Mouse (Mus musculus): ENCODE measurements around the gene Rnf227. TPM values are rescaled to one million over a fixed set of nuclear protein-coding genes. Genes with fewer than 3 reads are reported as not detected.
"Not testable (repeated sequence)": the region's sequence is repeated elsewhere in the genome, so short reads cannot be mapped to it uniquely, and the experiment has no call there.

Gene Rnf227
- polyA plus RNA-seq (2015; fragmentation: Nextera tagmentation; extraction: Ambion mirVana), result 24.7 and 26.4 TPM in 2 replicates

DNA sequence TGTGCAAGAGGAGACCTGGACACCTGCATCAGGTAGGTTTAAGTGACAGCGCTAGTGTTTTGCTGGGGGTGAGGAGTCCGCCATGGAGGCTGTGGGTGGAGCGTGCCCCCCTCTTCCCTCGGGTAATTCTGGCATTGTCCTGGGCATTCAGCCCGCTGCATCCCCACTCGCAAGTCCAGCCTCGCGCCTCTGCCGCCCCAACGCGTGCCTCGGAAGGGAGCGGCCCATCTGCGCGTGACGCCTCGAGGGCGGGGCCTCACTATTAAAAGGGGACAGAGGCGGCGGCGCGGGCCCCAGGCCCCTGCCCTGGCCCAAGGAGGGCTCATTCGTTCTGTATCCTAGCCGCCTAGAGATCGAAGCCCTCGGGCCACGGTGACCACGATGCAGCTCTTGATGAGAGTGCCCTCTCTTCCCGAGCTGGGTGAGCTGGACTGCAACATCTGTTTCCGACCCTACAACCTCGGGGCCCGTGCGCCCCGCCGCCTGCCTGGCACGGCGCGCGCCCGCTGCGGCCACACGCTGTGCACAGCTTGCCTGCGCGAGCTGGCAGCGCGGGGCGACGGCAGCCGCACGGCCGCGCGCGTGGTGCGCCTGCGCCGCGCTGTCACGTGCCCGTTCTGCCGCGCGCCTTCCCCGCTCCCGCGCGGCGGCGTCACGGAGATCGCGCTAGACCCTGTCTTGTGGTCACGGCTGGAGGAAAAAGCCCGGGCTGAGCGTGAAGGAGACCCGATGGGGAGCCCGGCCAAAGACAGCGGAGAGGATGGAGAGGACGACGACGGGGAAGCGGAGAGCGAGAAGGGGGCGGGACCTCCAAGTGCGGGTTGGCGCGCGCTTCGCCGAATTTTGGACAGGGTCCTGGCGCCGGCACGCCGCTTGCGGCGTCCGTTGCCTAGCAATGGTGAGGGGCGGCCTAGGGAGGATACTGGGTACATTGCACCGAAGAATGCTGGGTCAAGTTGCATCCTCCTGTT is at the start of gene Rnf227:
Rnf227 (plus strand) TSS at position 301 of the 971 bp plus-strand sequence.
- Histone ChIP-seq H3K9ac (peak within 1 kb of the TSS; percentile 83), H3K36me3 (peaks cover 29% of the 10 kb centered on the region), H3K27ac (peak within 1 kb of the TSS; percentile 94), H3K4me1 (peaks cover 18% of the 10 kb centered on the region), H3K4me3 (peak within 1 kb of the TSS; percentile 63), H3K9me3 (no peaks in the 10 kb centered on the region), H3K27me3 (no peaks in the 10 kb centered on the region), H3K4me2 (peak within 1 kb of the TSS; percentile 82)
- ATAC-seq (ENCODE audit: insufficient number of reproducible peaks, insufficient read depth, low FRiP score, low TSS enrichment, low read depth), result peak; percentile 86
- under 1% methylated on average over 99 of the region's 99 CpGs for WGBS

DNA sequence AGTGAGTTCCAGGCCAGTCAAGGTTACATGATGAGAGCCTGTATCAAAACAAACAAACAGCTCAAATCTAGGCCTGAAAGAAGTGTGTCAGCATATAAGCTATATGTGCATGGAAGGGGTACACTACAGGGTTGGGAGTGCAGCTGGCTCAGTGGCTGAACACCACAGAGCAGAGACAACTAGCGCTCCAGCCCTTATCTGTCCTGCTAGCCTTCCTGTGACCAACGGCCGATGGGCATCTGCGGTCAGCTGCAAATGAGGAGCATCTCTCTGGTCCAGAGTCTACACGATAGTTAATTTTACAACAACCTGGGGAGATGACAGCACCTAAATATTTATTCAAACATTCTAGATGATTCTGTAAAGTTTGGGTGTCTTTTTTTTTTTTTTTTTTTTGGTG is 49.1 kb upstream of the Rnf227 start:
- Histone ChIP-seq H3K36me3 (peaks cover 4% of the 10 kb centered on the region; the same call in 1 of the 2 replicates), H3K4me1 (no peaks in the 10 kb centered on the region), H3K9me3 (no peaks in the 10 kb centered on the region), H3K9ac (no peak overlapping the region), H3K27me3 (no peaks in the 10 kb centered on the region), H3K4me3 (no peak overlapping the region), H3K27ac (no peak overlapping the region), H3K4me2 (no peak overlapping the region)
- ATAC-seq (ENCODE audit: insufficient number of reproducible peaks, insufficient read depth, low FRiP score, low TSS enrichment, low read depth), result no peak
- WGBS, result 92% methylated on average over 5 of the region's 5 CpGs

DNA sequence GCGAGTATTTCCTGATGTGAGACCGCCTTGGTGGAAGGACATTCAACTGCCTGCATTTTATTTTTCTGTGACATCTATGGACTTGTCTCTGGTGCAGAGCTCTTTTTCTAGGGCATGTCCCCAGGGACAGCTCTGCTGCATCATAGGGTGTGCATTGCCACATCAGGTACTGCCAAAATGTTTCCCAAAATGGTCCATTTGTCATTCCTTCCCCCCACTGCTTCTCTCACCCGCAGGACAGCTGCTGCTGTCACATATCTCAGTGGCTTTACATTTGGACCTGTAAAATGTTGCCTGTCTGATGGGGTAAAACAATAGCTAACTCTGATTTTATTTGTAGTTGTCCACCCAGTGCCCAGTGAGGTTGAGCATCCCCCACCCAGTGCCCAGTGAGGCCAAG is 45.0 kb upstream of the Rnf227 start:
- Histone ChIP-seq H3K4me3 (no peak overlapping the region), H3K36me3 (peaks cover 34% of the 10 kb centered on the region), H3K27ac (no peak overlapping the region), H3K4me2 (no peak overlapping the region), H3K27me3 (no peaks in the 10 kb centered on the region), H3K9me3 (no peaks in the 10 kb centered on the region), H3K9ac (no peak overlapping the region), H3K4me1 (no peaks in the 10 kb centered on the region)
- WGBS, result 84% methylated on average over 3 of the region's 3 CpGs
- no peak for ATAC-seq (ENCODE audit: insufficient number of reproducible peaks, insufficient read depth, low FRiP score, low TSS enrichment, low read depth)

DNA sequence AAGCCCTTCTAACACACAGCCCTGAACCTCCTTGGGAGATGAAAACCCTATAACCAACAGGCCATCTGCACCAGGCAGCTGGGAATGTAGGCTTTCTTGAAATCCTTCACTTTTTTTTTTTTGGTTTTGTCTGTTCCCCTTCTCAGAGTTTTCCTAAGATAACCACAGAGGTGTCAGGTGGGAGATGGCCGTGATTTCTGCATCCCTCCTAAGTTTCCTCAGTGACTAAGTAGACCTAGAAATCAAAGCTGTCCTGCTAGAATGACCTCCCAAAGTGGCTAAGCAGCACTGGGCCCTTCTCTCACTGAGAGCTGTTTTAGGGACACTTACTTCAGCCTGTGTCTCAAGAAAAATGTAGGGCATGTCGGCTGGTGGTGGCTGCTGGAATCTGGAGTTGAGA is 42.5 kb upstream of the Rnf227 start:
- Histone ChIP-seq H3K9me3 (no peaks in the 10 kb centered on the region), H3K4me1 (no peaks in the 10 kb centered on the region), H3K36me3 (peaks cover 54% of the 10 kb centered on the region), H3K4me3 (no peak overlapping the region), H3K9ac (no peak overlapping the region), H3K4me2 (no peak overlapping the region), H3K27ac (no peak overlapping the region), H3K27me3 (no peaks in the 10 kb centered on the region)
- 88% methylated on average over 2 of the region's 2 CpGs for WGBS
- no peak for ATAC-seq (ENCODE audit: insufficient number of reproducible peaks, insufficient read depth, low FRiP score, low TSS enrichment, low read depth)

DNA sequence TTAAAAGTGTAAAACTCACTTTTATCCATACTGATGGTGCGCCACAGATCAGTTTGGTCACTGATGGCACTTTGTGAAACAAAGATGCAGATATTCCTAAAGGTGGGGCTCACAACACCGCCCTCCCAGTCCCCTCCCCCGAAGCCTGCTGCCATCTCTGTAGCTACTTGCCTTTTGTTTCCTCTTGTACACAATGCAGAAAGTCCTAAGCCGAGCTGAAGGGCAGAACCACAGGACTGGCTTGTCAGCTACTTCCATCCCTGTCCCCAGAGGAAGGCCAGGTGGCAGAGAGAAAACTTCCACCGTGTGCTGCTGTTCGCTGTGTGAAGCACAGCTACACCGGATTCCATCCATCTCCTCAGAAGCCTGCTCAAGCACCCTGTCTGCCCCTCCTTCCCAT is 42.0 kb upstream of the Rnf227 start:
- no peaks in the 10 kb centered on the region for H3K9me3 ChIP-seq
- no peak overlapping the region for H3K9ac ChIP-seq
- 77% methylated on average over 7 of the region's 7 CpGs for WGBS
- H3K27me3 ChIP-seq, result no peaks in the 10 kb centered on the region
- H3K27ac ChIP-seq, result no peak overlapping the region
- H3K4me3 ChIP-seq, result no peak overlapping the region
- no peaks in the 10 kb centered on the region for H3K4me1 ChIP-seq
- no peak for ATAC-seq (ENCODE audit: insufficient number of reproducible peaks, insufficient read depth, low FRiP score, low TSS enrichment, low read depth)
- no peak overlapping the region for H3K4me2 ChIP-seq
- H3K36me3 ChIP-seq, result peaks cover 58% of the 10 kb centered on the region

DNA sequence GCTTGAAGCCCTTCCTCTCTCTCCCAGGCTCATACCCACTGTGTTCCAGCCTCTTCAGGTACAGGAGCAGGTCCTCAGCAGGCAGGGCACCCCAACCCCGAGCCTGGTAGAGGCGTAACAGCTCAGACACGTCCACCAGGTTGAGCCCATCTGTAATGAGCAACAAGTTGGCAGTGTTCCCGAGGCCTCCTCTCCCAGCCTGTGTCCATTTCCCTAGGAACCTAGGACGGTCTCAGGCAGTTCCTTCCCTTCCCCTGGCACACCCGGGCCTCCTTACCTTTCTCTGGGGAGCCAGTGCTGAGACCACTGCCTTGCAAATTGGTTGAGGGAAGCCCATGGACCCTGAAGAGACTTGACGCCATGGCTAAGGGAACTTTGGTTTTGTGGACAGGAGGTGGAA is 37.4 kb upstream of the Rnf227 start:
- Histone ChIP-seq H3K9me3 (no peaks in the 10 kb centered on the region), H3K36me3 (peaks cover 90% of the 10 kb centered on the region), H3K27ac (no peak overlapping the region), H3K27me3 (no peaks in the 10 kb centered on the region), H3K4me1 (no peaks in the 10 kb centered on the region), H3K4me3 (no peak overlapping the region), H3K9ac (no peak overlapping the region), H3K4me2 (no peak overlapping the region)
- WGBS, result 82% methylated on average over 7 of the region's 7 CpGs
- ATAC-seq (ENCODE audit: insufficient number of reproducible peaks, insufficient read depth, low FRiP score, low TSS enrichment, low read depth), result no peak

DNA sequence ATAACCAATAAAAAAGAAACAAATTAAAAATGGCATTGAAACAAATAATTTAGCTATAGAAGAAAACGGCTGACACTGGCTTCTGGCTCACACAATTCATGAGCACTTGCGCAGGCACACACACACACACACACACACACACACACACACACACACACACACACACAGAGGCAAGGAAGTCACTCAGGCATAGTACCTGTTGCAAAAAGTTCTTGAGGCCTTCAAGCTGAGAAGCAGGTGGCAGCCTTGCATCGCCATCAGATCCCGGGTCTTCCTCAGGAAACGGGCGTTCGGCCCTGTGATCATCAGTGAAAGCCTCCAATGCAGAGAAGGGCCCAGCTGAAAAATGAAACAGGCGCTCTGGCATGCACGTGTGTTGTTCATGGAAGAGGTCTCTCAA is 35.0 kb upstream of the Rnf227 start:
- WGBS, result 91% methylated on average over 9 of the region's 9 CpGs
- Histone ChIP-seq H3K9me3 (no peaks in the 10 kb centered on the region), H3K36me3 (peaks cover 92% of the 10 kb centered on the region), H3K4me3 (no peak overlapping the region), H3K9ac (no peak overlapping the region), H3K27me3 (no peaks in the 10 kb centered on the region), H3K27ac (no peak overlapping the region), H3K4me2 (no peak overlapping the region), H3K4me1 (no peaks in the 10 kb centered on the region)
- ATAC-seq (ENCODE audit: insufficient number of reproducible peaks, insufficient read depth, low FRiP score, low TSS enrichment, low read depth), result no peak

DNA sequence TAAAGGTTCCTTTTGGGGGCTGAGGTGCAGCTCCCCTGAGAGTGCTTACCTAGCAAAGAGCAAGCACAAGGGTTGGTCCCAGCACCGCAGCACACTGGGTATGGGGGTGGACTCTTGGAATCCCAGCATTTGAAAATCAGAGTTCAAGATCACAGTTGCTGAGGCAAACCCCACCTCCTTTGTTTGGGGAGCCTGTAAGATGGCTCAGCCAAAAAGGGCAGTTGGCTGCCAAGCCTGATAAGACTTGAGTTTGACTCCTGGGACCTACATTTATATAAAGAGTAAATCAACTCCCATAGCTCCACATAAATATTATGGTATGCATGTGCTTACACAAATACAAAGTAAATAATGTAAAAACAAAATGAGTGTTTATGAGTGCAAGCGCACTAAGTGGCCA is 34.2 kb upstream of the Rnf227 start:
- H3K9me3 ChIP-seq, result no peaks in the 10 kb centered on the region
- H3K9ac ChIP-seq, result no peak overlapping the region
- H3K36me3 ChIP-seq, result peaks cover 96% of the 10 kb centered on the region
- no peak for ATAC-seq (ENCODE audit: insufficient number of reproducible peaks, insufficient read depth, low FRiP score, low TSS enrichment, low read depth)
- H3K4me1 ChIP-seq, result no peaks in the 10 kb centered on the region
- H3K4me3 ChIP-seq, result no peak overlapping the region
- no peak overlapping the region for H3K27ac ChIP-seq
- 96% methylated on average over 2 of the region's 2 CpGs for WGBS
- no peak overlapping the region for H3K4me2 ChIP-seq
- no peaks in the 10 kb centered on the region for H3K27me3 ChIP-seq

DNA sequence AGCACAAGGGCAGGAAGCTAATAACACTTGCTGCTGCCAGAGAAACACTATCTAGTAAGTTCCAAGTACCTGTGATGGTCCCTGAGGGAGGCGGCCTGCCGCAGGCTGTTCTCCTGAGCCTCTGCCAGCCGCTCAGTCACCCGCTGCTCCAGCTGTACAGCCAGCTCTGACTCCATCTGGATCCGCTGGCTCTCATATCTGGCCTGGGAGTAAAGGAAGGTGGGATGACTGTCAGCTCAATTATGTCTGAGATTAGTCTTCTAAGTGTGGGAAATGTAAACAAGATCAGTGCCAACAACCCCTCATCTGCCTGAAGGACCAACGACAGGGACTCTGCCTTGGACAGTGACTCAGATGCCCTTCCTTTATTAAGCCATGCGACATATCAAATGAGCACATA is 29.0 kb upstream of the Rnf227 start:
- peaks cover 89% of the 10 kb centered on the region for H3K36me3 ChIP-seq
- H3K9me3 ChIP-seq, result no peaks in the 10 kb centered on the region
- no peaks in the 10 kb centered on the region for H3K27me3 ChIP-seq
- H3K4me3 ChIP-seq, result no peak overlapping the region
- H3K9ac ChIP-seq, result no peak overlapping the region
- ATAC-seq (ENCODE audit: insufficient number of reproducible peaks, insufficient read depth, low FRiP score, low TSS enrichment, low read depth), result no peak
- no peaks in the 10 kb centered on the region for H3K4me1 ChIP-seq
- no peak overlapping the region for H3K4me2 ChIP-seq
- WGBS, result 78% methylated on average over 7 of the region's 7 CpGs
- H3K27ac ChIP-seq, result no peak overlapping the region

DNA sequence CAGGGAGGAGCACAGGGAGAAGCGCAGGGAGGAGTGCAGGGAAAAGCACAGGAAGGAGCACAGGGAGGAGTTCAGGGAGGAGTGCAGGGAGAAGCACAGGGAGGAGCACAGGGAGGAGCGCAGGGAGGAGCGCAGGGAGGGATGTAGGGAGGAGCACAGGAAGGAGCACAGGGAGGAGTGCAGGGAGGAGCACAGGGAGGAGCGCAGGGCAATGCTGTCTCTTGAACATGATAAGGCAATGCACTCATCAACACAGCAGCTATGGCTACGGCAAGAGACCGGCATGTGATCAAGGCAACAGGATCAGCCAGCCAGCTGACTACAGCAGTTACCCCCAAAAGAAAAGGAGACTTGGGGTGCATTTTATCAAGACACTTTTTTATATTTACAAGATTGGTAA is 23.9 kb upstream of the Rnf227 start:
- Histone ChIP-seq H3K9ac (no peak overlapping the region), H3K4me1 (no peaks in the 10 kb centered on the region), H3K36me3 (peaks cover 86% of the 10 kb centered on the region), H3K9me3 (no peaks in the 10 kb centered on the region), H3K27ac (no peak overlapping the region), H3K4me3 (no peak overlapping the region), H3K27me3 (no peaks in the 10 kb centered on the region), H3K4me2 (no peak overlapping the region)
- 100% methylated on average over 6 of the region's 6 CpGs for WGBS
- no peak for ATAC-seq (ENCODE audit: insufficient number of reproducible peaks, insufficient read depth, low FRiP score, low TSS enrichment, low read depth)

DNA sequence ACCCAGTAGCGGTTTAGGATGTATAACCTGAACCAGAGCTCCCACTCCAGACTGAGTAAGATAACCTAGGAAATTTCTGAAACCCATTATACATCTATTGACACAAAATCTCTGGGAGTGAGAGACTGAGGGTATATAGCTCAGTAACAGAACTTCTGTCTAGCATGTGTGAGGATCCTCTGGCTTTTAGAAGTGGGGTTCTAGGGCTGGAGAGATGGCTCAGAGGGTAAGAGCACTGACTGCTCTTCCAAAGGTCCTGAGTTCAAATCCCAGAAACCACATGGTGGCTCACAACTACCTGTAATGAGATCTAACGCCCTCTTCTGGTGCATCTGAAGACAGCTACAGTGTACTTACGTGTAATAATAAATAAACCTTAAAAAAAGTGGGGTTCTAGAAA is 22.3 kb upstream of the Rnf227 start:
- H3K27me3 ChIP-seq; H3K4me2 ChIP-seq; H3K9me3 ChIP-seq; H3K9ac ChIP-seq; H3K27ac ChIP-seq; H3K4me3 ChIP-seq; ATAC-seq (ENCODE audit: insufficient number of reproducible peaks, insufficient read depth, low FRiP score, low TSS enrichment, low read depth): not testable (repeated sequence)
- peaks cover 74% of the 10 kb centered on the region for H3K36me3 ChIP-seq
- WGBS, result 90% methylated on average over 3 of the region's 3 CpGs
- H3K4me1 ChIP-seq, result peaks cover 15% of the 10 kb centered on the region

DNA sequence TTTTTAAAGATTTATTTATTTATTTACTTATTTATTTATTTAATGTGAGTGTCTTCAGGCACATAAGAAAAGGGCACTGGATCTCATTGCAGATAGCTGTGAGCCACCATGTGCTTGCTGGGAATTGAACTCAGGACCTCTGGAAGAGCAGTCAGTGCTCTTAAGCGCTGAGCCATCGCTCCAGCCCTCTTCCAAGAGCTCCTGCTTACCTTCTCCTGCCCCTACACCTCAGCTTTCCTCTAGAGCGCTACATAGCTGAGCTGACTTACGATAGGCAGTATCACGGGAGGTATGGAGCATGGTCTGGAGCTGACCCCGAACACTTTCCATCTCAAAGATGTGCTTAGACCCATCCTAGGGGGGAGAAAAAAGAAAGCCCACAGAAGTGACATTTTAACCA is 18.7 kb upstream of the Rnf227 start:
- H3K36me3 ChIP-seq, result peaks cover 45% of the 10 kb centered on the region
- 91% methylated on average over 6 of the region's 6 CpGs for WGBS
- no peaks in the 10 kb centered on the region for H3K9me3 ChIP-seq
- peak overlapping the region; percentile 83 for H3K4me2 ChIP-seq
- H3K27me3 ChIP-seq, result peaks cover 4% of the 10 kb centered on the region
- H3K27ac ChIP-seq, result no peak overlapping the region
- H3K4me3 ChIP-seq, result peak overlapping the region; percentile 57; the same call in 1 of the 2 replicates
- peak overlapping the region; percentile 82 for H3K9ac ChIP-seq
- ATAC-seq (ENCODE audit: insufficient number of reproducible peaks, insufficient read depth, low FRiP score, low TSS enrichment, low read depth), result no peak
- peaks cover 36% of the 10 kb centered on the region for H3K4me1 ChIP-seq
